Mouse (Mus musculus): ENCODE results near the gene Auh.

DNA sequence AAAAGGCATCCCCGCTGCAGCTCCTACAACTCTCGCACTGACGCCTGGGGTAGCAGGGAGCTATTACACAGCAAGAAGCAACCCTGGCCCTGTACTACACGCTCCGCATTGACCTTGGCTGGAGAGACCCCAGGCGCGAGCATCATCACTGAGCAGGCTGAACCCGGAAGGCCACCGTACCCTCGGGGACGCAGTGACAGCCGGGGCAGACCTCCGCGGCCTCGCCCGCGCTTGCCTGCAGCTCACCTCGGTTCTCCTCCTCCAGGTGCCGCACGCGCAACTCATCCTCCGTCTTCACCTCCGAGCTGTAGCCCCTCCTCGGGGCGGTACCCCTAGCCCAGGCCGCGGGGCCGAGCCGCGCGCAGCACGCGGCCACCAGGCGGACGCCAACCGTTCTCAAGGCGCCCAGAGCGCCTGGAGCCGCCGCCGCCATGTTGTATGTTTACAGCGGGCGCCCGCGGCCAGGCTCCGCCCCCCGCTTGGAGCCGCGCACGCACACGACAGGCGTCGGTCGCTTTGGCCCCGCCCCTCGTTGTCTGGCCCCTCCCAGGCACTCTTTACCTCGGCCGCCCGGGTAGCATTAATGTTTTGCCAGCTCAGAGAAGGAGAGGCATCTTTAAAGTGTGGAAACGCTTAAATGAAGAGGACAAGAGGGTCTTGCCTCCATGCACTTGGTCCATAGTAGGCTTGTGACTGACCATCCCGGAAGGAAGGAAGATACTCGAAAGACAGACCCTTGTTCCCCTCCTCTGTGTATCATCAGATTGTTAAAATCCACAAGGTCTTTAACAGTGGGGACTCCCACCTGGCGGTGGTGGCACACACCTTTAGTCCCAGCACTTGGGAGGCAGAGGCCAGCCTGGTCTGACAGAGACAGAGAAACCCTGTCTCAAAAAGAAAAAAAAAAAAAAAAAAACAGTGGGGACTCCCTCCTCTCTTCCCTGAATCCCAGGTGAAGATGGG, at the start of gene Auh:
- TF ChIP-seq POLR2A (IDR thresholded peaks at IDR 0.05; ENCODE audit: borderline replicate concordance, extremely low read depth, low read depth, low read length) (peak; percentile 42), CTCF (IDR thresholded peaks at IDR 0.05; ENCODE audit: insufficient read depth, low read length) (no peak)

All from lung, adult 2 months (tissue).